Mouse (Mus musculus) mouse trophoblast stem cell (cell line): ENCODE measurements around the gene Ctsf.
"Not testable (repeated sequence)": the region's sequence is repeated elsewhere in the genome, so short reads cannot be mapped to it uniquely, and the experiment has no call there.

Source experiments
- in situ Hi-C, 2 experiments: fragments of 300-500 bp; cut with MseI, MboI; formaldehyde crosslinking; loops; 2 replicates in 1 of 2; 3 replicates in 1 of 2; pipeline ENCODE4 v1.15.1; 2025

Gene Ctsf

DNA sequence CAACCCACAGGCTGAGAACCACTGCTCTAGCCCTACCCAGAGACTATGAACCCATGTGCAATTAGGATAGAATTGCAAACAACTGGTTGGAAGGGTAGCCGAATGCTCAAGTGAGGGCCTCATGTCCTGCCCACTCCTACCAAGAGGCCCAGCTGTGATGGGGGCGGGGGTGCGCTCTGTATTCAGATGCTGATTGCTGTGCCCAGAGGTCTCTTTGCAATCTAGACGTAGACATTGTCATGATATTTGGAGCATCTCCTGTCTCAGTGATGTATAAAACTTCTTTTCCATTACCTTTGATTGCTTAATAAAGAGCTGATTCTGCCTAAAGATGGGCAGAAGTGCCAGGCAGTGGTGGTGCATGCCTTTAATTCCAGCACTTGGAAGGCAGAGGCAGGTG is 5.1 kb upstream of the Ctsf start:
- in situ Hi-C loops, result no loop called here

DNA sequence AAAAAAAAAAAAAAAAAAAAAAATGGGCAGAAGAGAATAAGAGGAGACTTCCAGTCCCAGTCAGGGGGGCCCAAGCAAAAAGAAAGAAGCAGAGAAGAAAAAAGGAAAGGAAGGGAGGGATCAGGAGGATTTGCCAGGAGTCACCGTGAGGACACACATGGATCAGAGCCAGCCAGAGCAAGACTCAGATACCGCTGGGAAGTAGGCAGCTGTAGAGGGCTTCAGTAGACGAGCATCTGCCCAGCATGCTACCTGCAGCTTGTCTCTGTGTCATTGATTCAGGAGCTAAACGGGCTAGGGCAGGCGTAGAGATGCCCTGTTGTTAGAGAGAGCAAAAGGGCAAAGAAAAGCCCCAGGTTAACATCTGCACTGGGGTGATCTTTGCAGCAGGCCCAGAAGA is 4.6 kb upstream of the Ctsf start:
- in situ Hi-C loops, result no loop called here

GRCm38 (mm10) chr19:4855470-4855820 is 515 bp downstream of the Ctsf start:
- in situ Hi-C loops, result no loop called here

GRCm38 (mm10) chr19:4855951-4856350 is 1.0 kb downstream of the Ctsf start:
- in situ Hi-C loops, result no loop called here

- in situ Hi-C loops, result no loop called here
Observed at GRCm38 (mm10) chr19:4859081-4859480, 4.2 kb downstream of the Ctsf start.

- in situ Hi-C loops, result no loop called here
Observed at GRCm38 (mm10) chr19:4863048-4863447, 8.1 kb downstream of the Ctsf start.

- in situ Hi-C loops, result no loop called here
Observed at GRCm38 (mm10) chr19:4865147-4865546, 10.2 kb downstream of the Ctsf start.

DNA sequence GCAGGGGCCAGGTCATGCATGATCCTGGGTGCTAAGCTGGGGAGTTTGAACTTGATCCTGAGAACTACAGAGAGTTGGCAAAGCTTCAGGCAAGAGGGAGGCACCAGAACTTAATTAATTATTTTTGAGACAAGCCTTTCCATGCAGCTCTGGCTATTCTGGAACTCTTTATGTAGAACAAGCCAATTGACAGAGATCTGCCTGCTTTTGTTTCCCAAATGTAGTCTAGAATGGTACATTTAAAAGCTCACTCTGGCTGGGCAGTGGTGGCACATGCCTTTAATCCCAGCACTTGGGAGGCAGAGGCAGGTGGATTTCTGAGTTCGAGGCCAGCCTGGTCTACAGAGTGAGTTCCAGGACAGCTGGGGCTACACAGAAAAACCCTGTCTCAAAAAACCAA is 19.7 kb downstream of the Ctsf start:
- in situ Hi-C loops, result not testable (repeated sequence)

GRCm38 (mm10) chr19:4876241-4876640 is 21.3 kb downstream of the Ctsf start:
- in situ Hi-C loops, result no loop called here

GRCm38 (mm10) chr19:4876755-4877154 is 21.8 kb downstream of the Ctsf start:
- in situ Hi-C loops, result no loop called here

GRCm38 (mm10) chr19:4877785-4878184 is 22.9 kb downstream of the Ctsf start, which contains the start of gene Actn3:
TSS of gene Actn3 (minus strand) at chr19:4877909.
- in situ Hi-C loops, result no loop called here

- in situ Hi-C loops, result no loop called here
Observed at GRCm38 (mm10) chr19:4878405-4879323, 23.7 kb downstream of the Ctsf start, which contains the start of gene Zdhhc24. TSS of gene Zdhhc24 (plus strand) at chr19:4878668.

- in situ Hi-C loops, result no loop called here
Observed at GRCm38 (mm10) chr19:4879324-4879703, 24.4 kb downstream of the Ctsf start.

GRCm38 (mm10) chr19:4883961-4884360 is 29.0 kb downstream of the Ctsf start:
- in situ Hi-C loops, result no loop called here

DNA sequence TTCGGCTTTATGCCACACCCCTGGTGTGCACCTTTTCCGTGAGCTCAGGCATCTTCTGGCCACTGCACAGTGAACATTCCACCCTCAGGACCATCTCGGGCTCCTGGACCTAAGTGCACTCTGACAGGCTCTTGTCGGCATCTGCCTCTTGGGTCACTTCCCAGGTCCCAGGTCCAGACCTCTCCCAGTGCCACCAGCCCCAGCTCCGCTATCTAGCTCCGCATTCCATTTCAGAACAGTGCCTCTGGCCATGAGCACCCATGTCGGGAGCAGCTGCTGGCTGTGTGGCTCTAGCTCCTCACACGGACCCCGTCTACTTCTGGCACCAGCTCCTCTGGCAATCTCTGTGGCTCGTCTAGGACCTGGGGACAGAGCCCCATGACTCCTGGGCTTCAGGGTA is 34.9 kb downstream of the Ctsf start:
- in situ Hi-C loops, result no loop called here

DNA sequence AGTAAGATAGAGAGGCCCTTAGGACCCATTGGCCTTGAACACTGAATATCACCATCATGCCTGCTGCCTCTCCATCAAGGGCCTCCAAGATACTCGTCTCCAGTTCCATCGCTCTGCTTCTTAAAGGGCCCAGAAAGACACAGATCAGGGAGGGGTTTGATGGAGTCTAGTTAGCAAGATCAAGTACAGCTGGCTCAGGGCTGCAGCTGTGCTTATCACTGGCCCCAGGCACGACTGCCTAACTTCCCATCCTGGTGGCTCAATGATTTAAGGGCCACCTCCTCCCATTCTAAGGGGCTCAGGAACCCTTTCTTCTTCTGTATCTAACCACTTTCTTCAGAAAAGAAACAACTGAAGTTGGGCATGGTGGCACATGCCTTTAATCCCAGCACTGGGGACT is 36.9 kb downstream of the Ctsf start:
- in situ Hi-C loops, result no loop called here

DNA sequence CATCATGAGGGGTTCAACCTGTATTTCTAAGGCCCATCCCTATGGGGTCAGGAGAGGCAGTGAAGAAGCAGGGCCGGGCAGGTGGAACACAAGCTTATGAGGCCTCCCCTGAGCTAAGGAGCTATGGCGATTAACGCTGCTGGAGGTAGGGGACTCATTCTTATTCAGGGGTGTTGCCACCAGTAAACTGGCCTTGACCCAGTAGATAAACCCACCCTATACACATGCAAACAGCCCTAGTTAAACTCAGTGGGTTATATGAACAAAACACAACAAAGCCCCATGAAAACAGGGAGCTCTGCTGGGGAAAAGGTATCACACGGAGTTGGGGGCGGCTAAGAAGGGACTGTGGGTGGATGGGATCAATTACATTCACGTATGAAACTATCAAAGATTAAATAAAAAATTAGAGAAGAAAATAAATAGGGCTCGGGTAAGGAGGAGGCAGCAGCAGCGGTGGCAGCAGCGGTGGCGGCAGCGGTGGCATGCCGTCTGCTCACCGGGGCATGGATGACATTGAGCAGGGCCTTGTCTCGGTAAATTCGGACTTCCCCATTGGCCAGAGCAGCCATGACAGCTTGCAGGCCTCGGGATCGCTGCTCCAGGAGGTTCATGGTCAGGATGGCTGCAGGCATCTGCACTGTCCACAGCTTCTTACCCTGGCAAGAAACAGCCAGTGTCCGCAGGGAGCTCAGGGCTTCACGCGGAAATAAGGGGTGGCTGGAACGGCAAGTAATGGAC is 42.0 kb downstream of the Ctsf start:
- in situ Hi-C loops, result no loop called here

DNA sequence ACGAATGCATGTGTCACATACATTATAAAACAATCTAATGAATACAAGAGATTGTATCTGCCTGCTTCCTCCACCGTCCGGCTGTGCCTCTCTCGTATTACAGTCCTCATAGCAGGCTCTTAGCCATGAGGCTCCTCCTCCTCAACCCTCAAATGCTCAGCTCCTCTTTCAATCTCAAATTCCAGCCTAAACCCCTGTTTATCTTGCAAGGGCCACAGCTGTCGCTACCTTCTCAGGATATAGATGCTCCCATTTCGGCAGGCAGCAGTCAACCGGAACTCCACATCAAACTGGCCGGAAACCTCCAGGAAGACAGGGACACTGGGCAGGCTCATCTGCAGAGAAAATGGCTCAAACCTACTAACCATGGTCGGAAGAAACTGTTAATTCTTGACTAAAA is 44.0 kb downstream of the Ctsf start:
- in situ Hi-C loops, result no loop called here

DNA sequence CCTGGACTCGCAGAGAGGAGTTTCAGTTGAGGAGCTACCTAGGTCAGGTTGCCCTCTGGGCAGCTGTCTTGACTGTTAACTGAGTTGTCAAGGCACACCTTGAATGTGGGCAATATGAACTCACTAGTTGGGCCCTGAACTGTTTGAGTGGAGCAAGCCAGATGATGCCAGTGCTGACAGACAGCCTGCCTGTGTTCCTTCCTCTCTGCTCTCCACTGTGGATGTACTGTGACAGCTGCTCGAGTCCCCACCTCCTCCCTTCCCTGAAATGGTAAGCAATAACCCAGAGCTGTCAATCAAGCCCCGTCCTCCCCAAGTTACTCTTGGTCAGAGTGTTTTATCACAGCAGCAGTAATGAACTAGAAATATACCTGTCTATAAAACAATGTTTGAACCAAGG is 45.0 kb downstream of the Ctsf start:
- in situ Hi-C loops, result no loop called here

DNA sequence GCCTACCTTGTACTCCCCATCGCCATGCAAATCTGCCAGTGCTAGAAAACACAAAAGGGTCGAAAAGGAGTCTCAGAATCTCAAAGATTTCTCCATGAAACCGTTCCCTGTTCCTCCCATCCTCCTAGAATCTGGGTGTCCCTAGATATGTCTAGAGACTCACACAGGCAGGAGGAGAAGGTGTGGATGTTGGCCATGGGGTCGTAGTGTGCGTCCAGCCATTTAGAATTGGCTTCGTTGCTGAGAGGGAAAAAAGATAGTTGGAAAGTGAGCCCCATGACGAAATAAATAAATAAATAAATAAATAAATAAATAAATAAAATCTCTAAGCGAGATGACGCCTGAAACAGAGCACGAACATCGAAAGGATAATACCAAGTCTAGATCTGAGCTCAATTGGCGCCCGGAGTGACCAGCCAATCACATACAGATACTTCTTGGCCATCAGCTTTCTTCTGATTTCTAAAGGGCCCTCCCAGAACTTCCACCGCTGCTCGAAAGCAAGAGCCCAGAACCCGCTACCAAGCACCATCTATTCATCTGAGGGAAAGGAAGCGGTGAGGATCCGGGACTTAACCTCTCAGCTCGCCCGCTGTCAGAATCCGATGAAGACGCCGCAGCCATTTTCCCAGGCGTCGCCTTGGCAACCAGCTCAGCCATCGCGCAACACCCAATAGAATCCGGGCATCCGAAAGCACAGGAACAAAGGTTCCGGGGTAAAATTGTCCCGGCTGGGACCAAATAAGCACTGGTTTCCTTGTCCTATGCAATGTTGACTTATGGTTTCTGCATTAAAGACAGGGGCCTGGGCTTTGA is 51.3 kb downstream of the Ctsf start, which contains the start of gene Bbs1:
TSS of gene Bbs1 (minus strand) at position 650 of the 816 bp plus-strand sequence.
- in situ Hi-C loops, result no loop called here

GRCm38 (mm10) chr19:4908107-4908506 is 53.2 kb downstream of the Ctsf start:
- in situ Hi-C loops, result no loop called here

GRCm38 (mm10) chr19:4909376-4909775 is 54.4 kb downstream of the Ctsf start:
- in situ Hi-C loops, result no loop called here
